Mouse (Mus musculus) embryonic facial prominence, embryonic 11.5 days (tissue): ENCODE measurements around the gene Efcab6. TPM values are rescaled to one million over a fixed set of nuclear protein-coding genes. Genes with fewer than 3 reads are reported as not detected.

ENCODE experiments used
- ATAC-seq: fragments of 200-750 bp; cut with Nextera tagmentation; replicated peaks from 2 replicates; pipeline ENCODE4 v1.8.0; 2017; ENCODE audit warnings: low read depth; ENCODE audit not compliant: insufficient number of reproducible peaks, low FRiP score, low TSS enrichment
- DNase-seq: peaks from one replicate; pipeline ENCODE4 v3.0.0-alpha.2; 2015; ENCODE audit warnings: low spot score
- H3K27ac ChIP-seq: fragments of 300-500 bp; sonication (generic); replicated peaks from 2 replicates; pipeline ENCODE4 v1.5.1; 2014; ENCODE audit warnings: mild to moderate bottlenecking, low read depth, low read length, control low read depth
- H3K27me3 ChIP-seq: fragments of 300-500 bp; sonication (generic); 2 replicates; pipeline ENCODE4 v1.6.1; 2014; ENCODE audit warnings: mild to moderate bottlenecking, low read length, moderate library complexity, mixed read lengths; ENCODE audit not compliant: control insufficient read depth, insufficient read depth
- H3K36me3 ChIP-seq: fragments of 300-500 bp; sonication (generic); replicated peaks from 2 replicates; pipeline ENCODE4 v1.6.1; 2014; ENCODE audit warnings: low read depth, mild to moderate bottlenecking, low read length, moderate library complexity, mixed read lengths; ENCODE audit not compliant: control insufficient read depth, insufficient read depth
- H3K4me1 ChIP-seq: fragments of 300-500 bp; sonication (generic); 2 replicates; pipeline ENCODE4 v1.6.1; 2014; ENCODE audit warnings: low read length, mixed read lengths; ENCODE audit not compliant: control insufficient read depth, insufficient read depth
- H3K4me2 ChIP-seq: fragments of 300-500 bp; sonication (generic); 2 replicates; pipeline ENCODE4 v1.6.1; 2014; ENCODE audit warnings: low read depth, mild to moderate bottlenecking, control low read depth, low read length, moderate library complexity
- H3K4me3 ChIP-seq: fragments of 300-500 bp; sonication (generic); 2 replicates; pipeline ENCODE4 v1.5.1; 2014; ENCODE audit warnings: low read depth, low read length, control low read depth
- H3K9ac ChIP-seq: fragments of 300-500 bp; sonication (generic); replicated peaks from 2 replicates; pipeline ENCODE4 v1.6.1; 2014; ENCODE audit warnings: mild to moderate bottlenecking, control low read depth, low read length
- H3K9me3 ChIP-seq: fragments of 300-500 bp; sonication (generic); replicated peaks from 2 replicates; pipeline ENCODE4 v1.6.1; 2016; ENCODE audit warnings: mild to moderate bottlenecking, low read length, inconsistent platforms, mixed read lengths; ENCODE audit not compliant: control insufficient read depth
- WGBS: fragments of 180-500 bp; shearing (Covaris S2); extraction: QIAGEN DNeasy Blood & Tissue Kit; methylation state at CpG from one replicate; pipeline ENCODE4 v1.1.7; 2014; 5-methylcytosine and 5-hydroxymethylcytosine counted together
- polyA plus RNA-seq: library from polyadenylated mRNA; unstranded; fragments of >200 nt; fragmentation: Nextera tagmentation; extraction: Ambion mirVana; gene quantifications from 2 replicates; pipeline ENCODE4 v1.2.1, GENCODE M21; 2014

The Efcab6 gene
- polyA plus RNA-seq, 1 experiment from 2014 or later = 0.20 TPM

DNA sequence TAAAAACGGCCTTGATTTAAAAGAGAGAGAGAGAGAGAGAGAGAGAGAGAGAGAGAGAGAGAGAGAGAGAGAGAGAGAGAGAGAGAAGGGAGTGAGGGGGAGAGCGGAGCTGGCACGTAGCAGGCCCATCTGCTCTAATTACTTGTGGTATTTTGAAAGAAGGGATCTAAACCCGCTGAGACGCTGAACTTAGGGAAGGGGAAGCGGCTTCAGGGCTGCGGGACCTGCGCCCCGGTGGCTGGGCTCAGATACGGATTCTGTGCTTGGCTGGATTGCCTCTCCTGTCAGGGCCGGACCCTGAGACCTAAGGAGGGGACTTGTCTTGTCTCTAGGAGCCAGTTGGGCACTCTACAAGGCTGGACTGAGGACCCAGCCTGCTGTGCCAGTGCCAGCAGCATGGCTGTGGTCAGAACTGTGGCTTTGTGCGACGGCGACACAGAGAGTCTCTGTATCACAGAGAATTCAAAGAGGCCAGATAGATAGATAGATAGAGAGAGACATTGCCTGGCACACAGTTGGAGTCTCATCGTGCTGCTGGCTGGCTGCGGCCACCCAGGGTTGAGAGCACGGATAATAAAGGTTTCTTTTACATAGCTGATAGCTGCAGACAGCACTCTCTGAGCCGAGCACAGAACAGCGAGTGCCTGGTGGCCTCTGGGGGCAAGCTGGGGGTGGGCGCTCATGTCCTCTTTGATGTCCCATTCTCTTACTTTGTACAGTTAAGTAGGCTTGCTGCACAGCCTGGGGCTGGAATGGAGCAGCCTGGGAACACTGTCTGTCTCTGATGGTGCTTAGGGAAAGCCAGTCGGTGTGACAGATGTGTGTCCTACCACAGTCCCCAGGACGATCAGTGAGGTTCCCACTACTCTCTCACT is 222.0 kb downstream of the Efcab6 start:
- H3K4me1 ChIP-seq = no peaks in the 10 kb centered on the region
- H3K9ac ChIP-seq = no peak overlapping the region
- no peak overlapping the region for H3K4me3 ChIP-seq
- H3K4me2 ChIP-seq = no peak overlapping the region
- ATAC-seq (no peak), DNase-seq (no peak)
- H3K27ac ChIP-seq = no peak overlapping the region
- no peaks in the 10 kb centered on the region for H3K36me3 ChIP-seq
- no peaks in the 10 kb centered on the region for H3K9me3 ChIP-seq
- no peaks in the 10 kb centered on the region for H3K27me3 ChIP-seq
- WGBS = 22% methylated on average over 22 of the region's 22 CpGs

DNA sequence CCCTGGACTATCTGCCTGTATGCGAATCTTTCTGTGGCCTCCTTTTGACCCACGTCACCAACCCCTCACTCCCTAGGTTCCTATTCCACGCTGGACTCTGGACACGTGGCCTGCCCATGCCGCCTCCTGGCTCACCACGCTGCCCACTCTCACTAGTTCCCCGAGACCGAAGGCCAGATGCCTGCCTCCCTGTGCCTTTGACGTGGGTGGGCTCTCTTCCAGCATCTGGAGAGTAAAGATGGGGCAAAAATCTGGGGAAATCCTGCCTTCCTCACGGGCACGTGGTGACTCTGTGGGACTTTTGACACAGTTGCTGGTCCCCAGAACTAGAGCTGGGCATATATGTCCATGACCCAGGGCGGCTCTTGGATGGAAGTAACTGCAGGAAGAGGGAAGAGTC is 222.8 kb downstream of the Efcab6 start:
- H3K9ac ChIP-seq = no peak overlapping the region
- WGBS = 74% methylated on average over 12 of the region's 12 CpGs
- H3K4me2 ChIP-seq = no peak overlapping the region
- no peak for DNase-seq
- no peak overlapping the region for H3K27ac ChIP-seq
- no peaks in the 10 kb centered on the region for H3K4me1 ChIP-seq
- H3K9me3 ChIP-seq = no peaks in the 10 kb centered on the region
- no peak for ATAC-seq
- no peaks in the 10 kb centered on the region for H3K27me3 ChIP-seq
- H3K4me3 ChIP-seq = no peak overlapping the region
- no peaks in the 10 kb centered on the region for H3K36me3 ChIP-seq

DNA sequence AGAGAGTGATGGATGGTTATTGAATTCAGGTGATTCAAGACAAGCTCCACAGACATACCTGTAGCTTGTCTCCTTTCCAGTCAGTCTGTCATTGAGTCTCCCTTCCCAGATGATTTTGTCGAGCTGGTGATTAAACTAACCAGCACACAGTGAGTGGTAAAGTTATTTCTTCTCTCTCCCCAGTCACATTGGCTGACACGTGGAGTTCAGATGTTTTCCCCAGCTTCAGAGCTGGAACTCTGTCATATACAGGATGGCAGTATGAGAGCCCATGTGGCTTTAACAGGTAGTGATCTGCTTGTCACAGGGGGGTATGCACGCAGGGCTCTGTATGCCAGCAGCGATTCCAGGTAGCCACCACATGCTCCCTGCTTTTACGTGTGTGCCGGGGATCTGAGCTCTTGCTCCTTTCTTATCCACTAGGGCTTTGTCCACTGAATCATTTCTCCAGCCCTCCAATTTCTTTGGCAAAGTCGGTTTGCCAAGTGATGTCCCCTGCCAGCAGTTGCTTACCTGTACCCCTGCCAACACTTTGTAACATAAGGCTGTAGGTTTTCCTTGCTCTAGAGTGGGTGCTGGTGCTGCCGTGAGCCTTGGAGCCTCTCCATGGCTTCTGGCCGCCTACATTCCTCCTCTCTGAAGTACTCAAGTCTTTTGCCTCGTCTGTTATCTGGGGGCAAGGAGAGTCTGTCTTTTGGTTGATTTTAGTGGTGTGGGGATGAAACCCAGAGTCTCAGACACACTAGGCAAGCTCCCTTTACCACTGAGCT is 224.0 kb downstream of the Efcab6 start:
- no peaks in the 10 kb centered on the region for H3K9me3 ChIP-seq
- no peak overlapping the region for H3K9ac ChIP-seq

DNA sequence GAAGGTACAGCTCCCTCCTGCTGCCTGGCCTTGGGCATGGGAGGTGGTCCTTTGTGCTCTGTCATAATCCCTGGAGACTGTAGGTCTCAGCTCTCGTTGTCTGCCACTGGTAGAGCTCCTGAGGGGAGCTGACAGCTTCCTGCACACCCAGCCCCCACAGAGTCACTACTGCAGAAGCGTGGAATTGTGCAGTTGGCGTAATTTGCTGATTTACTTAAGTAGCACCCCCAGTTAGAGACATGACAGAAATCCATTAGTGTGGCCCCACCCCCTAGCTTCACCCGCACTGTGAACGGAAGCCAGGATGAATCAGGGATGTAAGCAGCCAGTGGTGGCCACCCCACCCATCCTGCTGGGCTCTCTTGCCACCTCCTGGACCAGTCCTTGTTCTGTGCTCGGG is 232.9 kb downstream of the Efcab6 start:
- no peak for ATAC-seq
- no peak overlapping the region for H3K4me3 ChIP-seq
- no peaks in the 10 kb centered on the region for H3K9me3 ChIP-seq
- no peak overlapping the region for H3K9ac ChIP-seq
- no peaks in the 10 kb centered on the region for H3K36me3 ChIP-seq
- DNase-seq = no peak
- no peak overlapping the region for H3K4me2 ChIP-seq
- 60% methylated on average over 6 of the region's 6 CpGs for WGBS
- no peaks in the 10 kb centered on the region for H3K27me3 ChIP-seq
- H3K27ac ChIP-seq = no peak overlapping the region
- H3K4me1 ChIP-seq = no peaks in the 10 kb centered on the region

More for the DNA sequence above, 224.0 kb downstream of the Efcab6 start:
- Histone ChIP-seq H3K36me3 (no peaks in the 10 kb centered on the region), H3K27ac (no peak overlapping the region), H3K4me1 (no peaks in the 10 kb centered on the region), H3K4me3 (no peak overlapping the region), H3K4me2 (no peak overlapping the region), H3K27me3 (no peaks in the 10 kb centered on the region)
- no peak for DNase-seq
- ATAC-seq = no peak
- WGBS = 78% methylated on average over 10 of the region's 10 CpGs

- Histone ChIP-seq H3K9ac (no peak overlapping the region), H3K9me3 (no peaks in the 10 kb centered on the region), H3K4me1 (no peaks in the 10 kb centered on the region), H3K4me2 (no peak overlapping the region), H3K4me3 (no peak overlapping the region), H3K27ac (no peak overlapping the region), H3K36me3 (no peaks in the 10 kb centered on the region), H3K27me3 (no peaks in the 10 kb centered on the region)
- WGBS = 86% methylated on average over 13 of the region's 13 CpGs
- DNase-seq (no peak), ATAC-seq (no peak)
Observed at GRCm38 (mm10) chr15:83829226-83829625, 236.0 kb downstream of the Efcab6 start.

DNA sequence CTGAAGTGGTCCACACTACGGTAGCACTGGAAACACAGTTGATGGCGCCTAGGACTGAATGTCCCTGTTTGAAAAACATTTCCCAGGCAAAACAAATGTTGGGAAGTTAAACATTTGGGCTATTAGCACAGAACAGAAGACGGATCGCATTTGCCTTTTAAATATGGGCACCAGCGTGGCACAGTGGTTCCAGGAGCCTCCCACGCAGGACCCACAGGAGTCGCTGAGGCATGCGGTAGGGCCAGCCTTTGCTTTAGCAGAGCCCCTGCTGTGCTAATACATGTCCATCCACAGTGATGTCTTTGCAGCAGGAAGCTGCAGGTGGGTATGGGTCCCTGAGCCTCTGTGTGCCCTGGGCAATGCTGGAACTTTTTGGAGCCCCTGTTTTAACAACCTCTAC is 237.2 kb downstream of the Efcab6 start:
- Histone ChIP-seq H3K36me3 (no peaks in the 10 kb centered on the region), H3K27ac (no peak overlapping the region), H3K4me1 (no peaks in the 10 kb centered on the region), H3K4me2 (no peak overlapping the region), H3K27me3 (no peaks in the 10 kb centered on the region), H3K9me3 (no peaks in the 10 kb centered on the region), H3K9ac (no peak overlapping the region), H3K4me3 (no peak overlapping the region)
- ATAC-seq (no peak), DNase-seq (no peak)
- 87% methylated on average over 8 of the region's 8 CpGs for WGBS

Other genes with a start within 250 kb of the Efcab6 start
- 5.7 and 7.4 TPM in 2 replicates for gene Sult4a1, start 40.4 kb upstream of the Efcab6 start, polyA plus RNA-seq
- not detected in 2 replicates for gene Pnpla5, start 57.8 kb upstream of the Efcab6 start, polyA plus RNA-seq
- gene Pnpla3, start 102.5 kb upstream of the Efcab6 start, polyA plus RNA-seq = 0.79 and 0.91 TPM in 2 replicates
- gene Samm50, start 126.9 kb upstream of the Efcab6 start, polyA plus RNA-seq = 84.3 and 85.7 TPM in 2 replicates
- 6.0 and 7.3 TPM in 2 replicates for gene Parvb, start 166.7 kb upstream of the Efcab6 start, polyA plus RNA-seq